8 mouse cellular contexts compared by ENCODE assay signal in the genomic region with DNA sequence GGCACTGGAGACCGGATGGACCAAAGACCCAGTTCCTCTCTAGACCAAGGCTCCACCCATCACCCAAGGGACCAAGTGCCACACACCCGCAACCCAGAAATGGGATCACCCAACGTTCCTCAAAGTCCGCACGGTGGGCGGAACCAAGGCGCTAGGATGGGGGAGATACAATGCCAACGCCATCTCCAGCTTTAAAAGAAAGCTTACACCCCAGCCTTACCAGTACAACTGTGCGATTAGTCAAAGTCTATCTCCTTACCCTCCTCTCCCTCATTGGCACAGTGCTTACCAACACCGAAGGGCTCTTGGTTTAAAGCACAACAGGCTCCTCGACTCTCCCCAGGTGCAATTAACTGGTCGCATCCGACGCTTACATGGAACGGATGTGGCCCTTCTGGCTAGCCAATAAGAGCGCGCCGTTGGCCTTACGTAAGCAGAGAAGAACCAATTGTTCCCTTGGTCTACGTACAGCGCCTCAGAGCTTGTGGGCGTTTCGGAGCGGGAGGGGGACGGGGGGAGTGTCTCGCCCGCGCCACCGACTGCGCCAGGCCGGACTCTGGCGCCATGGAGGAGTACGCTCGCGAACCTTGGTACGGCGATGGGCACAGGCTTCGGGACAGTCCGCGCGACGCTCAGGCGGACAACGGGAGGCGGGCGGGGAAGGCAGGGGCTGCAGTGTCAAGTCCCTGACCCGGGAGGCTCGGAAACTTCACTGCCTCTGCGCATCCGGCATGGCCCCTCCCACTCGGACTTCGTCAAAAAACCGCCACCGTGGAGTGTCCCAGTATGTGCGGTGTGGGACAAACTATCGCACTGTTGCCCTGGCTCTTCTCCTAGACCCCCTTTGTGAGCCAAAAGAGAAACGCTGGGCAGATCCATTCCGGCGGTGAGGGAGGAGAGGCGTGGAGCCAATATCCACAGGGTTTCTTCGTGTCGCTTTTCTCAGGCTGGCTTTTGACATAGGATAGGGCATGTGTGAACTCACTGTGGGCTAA. TPM values are rescaled to one million over a fixed set of nuclear protein-coding genes. Genes with fewer than 3 reads are reported as not detected.
DNase-seq lines count a peak whose midpoint lies in the region; ATAC-seq and TF ChIP-seq lines count a peak whose summit lies in the region.

A gene (minus strand): TSS at position 390 of the 995 bp plus-strand sequence.
A gene (plus strand): TSS at position 478 of the 995 bp plus-strand sequence.

- peaks cover 7% of the 10 kb centered on the region for H3K4me1 ChIP-seq in hindbrain, embryonic 10.5 days (replicated peaks)
- no peaks in the 10 kb centered on the region for H3K4me1 ChIP-seq in lung, postnatal 0 days (ENCODE audit: insufficient read depth, low read depth, low read length)

- H3K27me3 ChIP-seq in hindbrain, embryonic 10.5 days (ENCODE audit: insufficient read depth, poor library complexity, severe bottlenecking): no peaks in the 10 kb centered on the region
- no peaks in the 10 kb centered on the region for H3K27me3 ChIP-seq in lung, postnatal 0 days (replicated peaks; ENCODE audit: insufficient read depth, low read length)

- peak; percentile 95 for DNase-seq in MN1 (ENCODE audit: low spot score)
- peak; percentile 92 for DNase-seq in cerebellum, adult 9-10 months
- peak; percentile 87 for DNase-seq in hindbrain, embryonic 10.5 days (ENCODE audit: low spot score)
- peak; percentile 94 for DNase-seq in layer of hippocampus, adult 9-11 months
- DNase-seq in lung, postnatal 0 days (ENCODE audit: low spot score): peak; percentile 95
- peak; percentile 60 for DNase-seq in ovary, postnatal 14 days (ENCODE audit: low spot score)
- DNase-seq in thymus, postnatal 14 days: peak; percentile 87

- peak; percentile 94 for ATAC-seq in frontal cortex, adult (ENCODE audit: low TSS enrichment)
- ATAC-seq in lung, postnatal 0 days: peak; percentile 99

- H3K4me2 ChIP-seq in lung, postnatal 0 days (replicated peaks; ENCODE audit: low read depth, low read length): peak within 1 kb of the TSS; percentile 50

- WGBS in hindbrain, embryonic 10.5 days: 18% methylated on average over 62 of the region's 62 CpGs
- 12% methylated on average over 61 of the region's 62 CpGs for WGBS in lung, postnatal 0 days

- H3K27ac ChIP-seq in hindbrain, embryonic 10.5 days: peak within 1 kb of the TSS; percentile 89
- peak within 1 kb of the TSS; percentile 85 for H3K27ac ChIP-seq in lung, postnatal 0 days (ENCODE audit: low read length)

- peak within 1 kb of the TSS; percentile 39 for H3K9ac ChIP-seq in lung, postnatal 0 days (replicated peaks; ENCODE audit: low read depth)

- H3K9me3 ChIP-seq in hindbrain, embryonic 10.5 days: 0 out of 2 replicates have a peak, but pooled peaks cover 8% of the 10 kb centered on the region
- H3K9me3 ChIP-seq in lung, postnatal 0 days (ENCODE audit: low read length): no peaks in the 10 kb centered on the region

- H3K4me3 ChIP-seq in hindbrain, embryonic 10.5 days: peak within 1 kb of the TSS; percentile 60
- peak within 1 kb of the TSS; percentile 54 for H3K4me3 ChIP-seq in lung, postnatal 0 days (ENCODE audit: low read depth, low read length)

- peaks cover 30% of the 10 kb centered on the region for H3K36me3 ChIP-seq in hindbrain, embryonic 10.5 days
- no peaks in the 10 kb centered on the region for H3K36me3 ChIP-seq in lung, postnatal 0 days (ENCODE audit: insufficient read depth, low read length)

- no peak for TF ChIP-seq CTCF in lung, postnatal 0 days (IDR thresholded peaks at IDR 0.05)

- TF ChIP-seq EP300 in lung, postnatal 0 days (IDR thresholded peaks at IDR 0.05): peak; percentile 57

RNA-seq across cellular contexts. Expression of the first gene that starts in this region (rescaled TPM):
- 131 and 160 TPM in 2 replicates for polyA plus RNA-seq in hindbrain, embryonic 10.5 days (2016; fragmentation: Nextera tagmentation; extraction: Ambion mirVana)
- 80.1 and 80.4 TPM in 2 replicates for polyA plus RNA-seq in lung, postnatal 0 days (2015; fragmentation: Nextera tagmentation; extraction: Ambion mirVana)

RNA-seq across cellular contexts. Expression of the second gene that starts in this region (rescaled TPM):
- polyA plus RNA-seq in hindbrain, embryonic 10.5 days (2016; fragmentation: Nextera tagmentation; extraction: Ambion mirVana): 206 and 214 TPM in 2 replicates
- 82.3 and 88.9 TPM in 2 replicates for polyA plus RNA-seq in lung, postnatal 0 days (2015; fragmentation: Nextera tagmentation; extraction: Ambion mirVana)

Comparison
In these comparisons a context has a peak if more than half of its experiments do, and no peak if none do; other contexts are left out.
1. Peak in every context shown above with its lines: DNase-seq, ATAC-seq, H3K4me3 ChIP-seq and H3K27ac ChIP-seq.